Mouse (Mus musculus) embryonic fibroblast, embryonic 13.5 days (primary cell): ENCODE data around the gene Rpp21. TPM values are rescaled to one million over a fixed set of nuclear protein-coding genes. Genes with fewer than 3 reads are reported as not detected.
A peak's percentile ranks its signal among the peaks of the same experiment; 100 is the strongest.

Experiments
- H3K27ac ChIP-seq: 2 replicates; pipeline ENCODE4 v1.5.1; 2012; ENCODE audit warnings: low read length, control low read depth, inconsistent platforms; ENCODE audit not compliant: insufficient read depth
- H3K4me1 ChIP-seq: 2 replicates; pipeline ENCODE4 v1.6.1; 2011; ENCODE audit warnings: low read length; ENCODE audit not compliant: control insufficient read depth, insufficient read depth
- H3K4me3 ChIP-seq: 2 replicates; pipeline ENCODE4 v1.5.1; 2011; ENCODE audit warnings: mild to moderate bottlenecking, control low read depth, low read length; ENCODE audit not compliant: insufficient read depth
- CTCF ChIP-seq: IDR thresholded peaks from 2 replicates; pipeline ENCODE4 v1.5.1; 2011; ENCODE audit warnings: mild to moderate bottlenecking, control low read depth, low read length, moderate library complexity, borderline replicate concordance; ENCODE audit not compliant: insufficient read depth
- POLR2A ChIP-seq: IDR thresholded peaks from 2 replicates; pipeline ENCODE4 v1.6.1; 2011; ENCODE audit warnings: low read depth, mild to moderate bottlenecking, control low read depth, low read length, moderate library complexity
- polyA plus RNA-seq: library from polyadenylated mRNA; stranded (reverse); fragments of >200 nt; gene quantifications from 2 replicates; pipeline ENCODE4 v1.2.4, GENCODE M21; 2011; ENCODE audit warnings: low read depth; ENCODE audit not compliant: missing spikeins, insufficient read length

Gene Rpp21
- polyA plus RNA-seq, 1 experiment, result 19.5 TPM

- TF ChIP-seq CTCF, result no peak
- TF ChIP-seq POLR2A, result no peak
- Histone ChIP-seq H3K4me1 (no peaks in the 10 kb centered on the region), H3K4me3 (no peak overlapping the region), H3K27ac (no peak overlapping the region)
Observed at GRCm38 (mm10) chr17:36233572-36233971, 24.3 kb downstream of the Rpp21 start.

- TF ChIP-seq CTCF, result peak; percentile 52; the same call in 1 of the 2 replicates
- no peak for TF ChIP-seq POLR2A
- Histone ChIP-seq H3K4me3 (no peak overlapping the region), H3K27ac (no peak overlapping the region), H3K4me1 (no peaks in the 10 kb centered on the region)
Observed at GRCm38 (mm10) chr17:36231318-36231717, 26.6 kb downstream of the Rpp21 start.

DNA sequence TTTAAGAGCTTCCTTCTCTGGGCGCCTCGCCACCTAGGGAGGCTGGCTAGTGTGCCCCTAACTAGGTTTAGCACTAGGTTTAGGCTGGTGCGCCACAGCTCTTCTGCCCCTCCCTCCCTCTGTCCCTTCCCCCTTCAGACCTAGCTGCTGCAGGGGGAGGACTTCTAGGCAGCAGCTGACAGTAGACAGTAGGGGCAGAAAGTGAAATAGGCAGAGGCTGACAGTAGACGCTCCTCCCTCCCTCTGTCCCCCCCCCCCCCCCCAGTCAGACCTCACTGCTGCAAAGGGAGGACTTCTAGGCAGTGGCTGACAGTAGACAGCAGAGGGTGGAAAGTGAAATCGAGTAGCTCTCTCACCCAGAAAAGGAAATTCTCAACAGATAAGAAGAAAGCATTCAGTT, 28.8 kb downstream of the Rpp21 start:
- H3K27ac ChIP-seq, result no peak overlapping the region
- H3K4me3 ChIP-seq, result no peak overlapping the region
- H3K4me1 ChIP-seq, result no peaks in the 10 kb centered on the region
- TF ChIP-seq CTCF, result no peak

DNA sequence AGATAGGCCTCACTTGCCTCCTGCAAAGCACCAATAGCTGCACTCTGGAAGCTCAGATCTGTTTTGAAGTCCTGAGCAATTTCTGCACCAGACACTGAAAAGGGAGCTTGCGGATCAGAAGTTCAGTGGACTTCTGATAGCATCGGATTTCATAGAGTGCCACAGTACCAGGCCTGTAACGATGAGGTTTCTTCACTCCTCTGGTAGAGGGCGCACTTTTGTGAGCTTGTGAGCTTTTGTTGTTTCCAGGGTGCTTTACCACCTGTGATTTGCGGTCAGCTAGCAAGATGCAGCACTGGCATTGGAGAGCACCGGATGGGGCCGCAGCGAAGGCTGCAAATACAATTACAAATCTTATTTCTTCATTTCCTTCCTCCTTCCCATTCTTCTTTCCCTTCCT, 30.9 kb downstream of the Rpp21 start:
- no peak overlapping the region for H3K27ac ChIP-seq
- TF ChIP-seq CTCF, result no peak
- no peak for TF ChIP-seq POLR2A
- no peaks in the 10 kb centered on the region for H3K4me1 ChIP-seq
- H3K4me3 ChIP-seq, result no peak overlapping the region

- TF ChIP-seq CTCF (no peak), POLR2A (no peak)
- Histone ChIP-seq H3K4me1 (no peaks in the 10 kb centered on the region), H3K4me3 (no peak overlapping the region), H3K27ac (no peak overlapping the region)
Observed at GRCm38 (mm10) chr17:36225231-36225824, 32.5 kb downstream of the Rpp21 start.

GRCm38 (mm10) chr17:36224451-36224850, 33.4 kb downstream of the Rpp21 start:
- TF ChIP-seq CTCF, result no peak
- Histone ChIP-seq H3K4me3 (no peak overlapping the region), H3K27ac (no peak overlapping the region), H3K4me1 (no peaks in the 10 kb centered on the region)

DNA sequence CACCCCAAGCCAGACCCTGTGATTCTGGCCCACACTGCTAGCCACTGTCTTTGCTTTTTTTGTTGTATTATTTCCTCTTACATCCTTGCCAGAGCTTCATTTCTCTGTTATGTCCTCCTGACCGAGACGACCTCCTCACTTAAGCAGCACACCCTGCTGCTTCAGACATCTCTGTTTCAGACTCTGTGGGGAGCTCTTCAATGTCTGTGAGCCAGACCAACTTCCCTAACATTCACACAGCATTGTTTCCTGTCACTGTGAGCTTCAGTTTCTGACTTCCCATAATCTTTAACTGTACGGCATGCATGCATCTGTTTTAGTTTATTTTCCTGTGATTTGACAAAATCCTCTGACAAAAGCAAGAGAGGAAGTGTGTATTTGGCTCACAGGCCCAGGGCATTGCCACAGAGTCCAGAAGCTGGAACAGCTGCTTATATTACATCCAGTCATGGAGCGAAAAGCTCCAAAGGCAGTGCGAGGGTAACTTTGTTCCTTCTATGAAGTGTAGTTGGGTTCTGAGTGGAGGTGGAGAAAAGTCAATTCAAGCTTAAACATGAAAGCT, 39.2 kb downstream of the Rpp21 start:
- TF ChIP-seq POLR2A, result no peak
- no peak for TF ChIP-seq CTCF
- Histone ChIP-seq H3K4me3 (no peak overlapping the region), H3K27ac (no peak overlapping the region), H3K4me1 (no peaks in the 10 kb centered on the region)

DNA sequence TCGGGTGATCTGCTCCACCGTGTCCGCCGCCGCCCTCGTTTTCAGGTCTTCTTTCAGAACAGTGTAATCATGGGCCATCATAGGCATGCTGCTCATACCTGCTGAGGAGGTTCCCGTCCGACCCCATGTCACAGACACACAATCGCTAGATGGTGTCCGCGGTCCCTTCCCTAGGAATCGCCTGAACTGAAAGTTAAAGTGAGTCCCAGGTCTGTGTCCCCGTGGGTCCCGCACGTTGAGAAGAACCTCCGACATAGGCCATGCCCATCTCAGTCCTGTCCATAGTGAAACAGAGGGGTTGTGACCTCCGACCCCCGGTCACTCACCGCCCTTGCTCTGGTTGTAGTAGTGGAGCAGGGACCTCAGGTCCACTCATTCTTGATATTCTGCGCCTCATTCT, 42.3 kb downstream of the Rpp21 start:
- Histone ChIP-seq H3K4me3 (no peak overlapping the region), H3K27ac (no peak overlapping the region), H3K4me1 (no peaks in the 10 kb centered on the region)
- TF ChIP-seq POLR2A (no peak), CTCF (no peak)

DNA sequence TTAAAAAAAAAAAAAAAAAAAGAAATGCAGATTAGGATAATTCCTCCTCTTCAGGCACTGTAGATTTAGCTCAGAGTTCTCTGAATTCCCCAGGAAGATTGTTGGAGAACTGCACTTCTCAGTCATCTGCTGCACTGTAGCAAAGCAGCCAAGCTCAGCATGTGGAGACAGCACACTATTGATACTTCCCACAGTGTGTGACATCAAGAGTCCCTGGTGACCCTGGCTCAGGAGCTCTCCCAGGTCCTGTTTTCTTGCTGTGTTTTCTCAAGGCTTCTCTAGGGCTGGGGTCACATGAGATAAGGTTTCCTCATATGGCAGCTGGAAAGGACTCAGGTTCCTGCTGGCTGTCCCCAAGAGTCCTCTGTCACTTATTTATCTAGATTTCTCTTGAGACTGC, 51.0 kb downstream of the Rpp21 start:
- no peak for TF ChIP-seq POLR2A
- TF ChIP-seq CTCF, result no peak
- Histone ChIP-seq H3K4me3 (no peak overlapping the region), H3K27ac (no peak overlapping the region), H3K4me1 (no peaks in the 10 kb centered on the region)

GRCm38 (mm10) chr17:36205862-36206261, 52.0 kb downstream of the Rpp21 start:
- TF ChIP-seq POLR2A (no peak), CTCF (no peak)
- Histone ChIP-seq H3K27ac (no peak overlapping the region), H3K4me3 (peak overlapping the region; percentile 40), H3K4me1 (no peaks in the 10 kb centered on the region)

Other genes starting within 250 kb of the Rpp21 start
- gene H2-T24, start 237.5 kb downstream of the Rpp21 start, polyA plus RNA-seq, result not detected in 2 replicates
- 15.8 and 21.7 TPM in 2 replicates for gene H2-T23, start 225.2 kb downstream of the Rpp21 start, polyA plus RNA-seq
- gene H2-T22, start 215.3 kb downstream of the Rpp21 start, polyA plus RNA-seq, result 50.4 and 54.1 TPM in 2 replicates
- gene Gm6034, start 215.1 kb downstream of the Rpp21 start, polyA plus RNA-seq, result not detected in 2 replicates
- gene Gm11127, start 199.7 kb downstream of the Rpp21 start, polyA plus RNA-seq, result not detected in 2 replicates
- gene Gm19684, start 136.4 kb downstream of the Rpp21 start, polyA plus RNA-seq, result not detected in 2 replicates
- gene Gm7030, start 128.6 kb downstream of the Rpp21 start, polyA plus RNA-seq, result not detected in 2 replicates
- not detected in 2 replicates for gene Gm8909, start 89.5 kb downstream of the Rpp21 start, polyA plus RNA-seq
- gene H2-T3, start 67.8 kb downstream of the Rpp21 start, polyA plus RNA-seq, result not detected in 2 replicates
- gene Trim39, start 14.2 kb upstream of the Rpp21 start, polyA plus RNA-seq, result 13.2 and 13.8 TPM in 2 replicates
- not detected in 2 replicates for gene H2-M10.2, start 28.4 kb upstream of the Rpp21 start, polyA plus RNA-seq
- not detected in 2 replicates for gene H2-M10.1, start 68.1 kb upstream of the Rpp21 start, polyA plus RNA-seq
- gene H2-M10.3, start 110.3 kb upstream of the Rpp21 start, polyA plus RNA-seq, result not detected in 2 replicates
- gene H2-M10.4, start 204.3 kb upstream of the Rpp21 start, polyA plus RNA-seq, result not detected in 2 replicates